Mouse (Mus musculus) liver, embryonic 13.5 days (tissue): ENCODE measurements around the gene Pcif1. TPM values are rescaled to one million over a fixed set of nuclear protein-coding genes. Genes with fewer than 3 reads are reported as not detected.
"Not testable (repeated sequence)": the region's sequence is repeated elsewhere in the genome, so short reads cannot be mapped to it uniquely, and the experiment has no call there.

Experiments
- ATAC-seq: fragments of 200-750 bp; cut with Nextera tagmentation; 2 replicates; pipeline ENCODE4 v1.8.0; 2017; ENCODE audit warnings: low read depth, mild to moderate bottlenecking, moderate number of reproducible peaks, moderate library complexity
- DNase-seq: peaks from one replicate; pipeline ENCODE4 v3.0.0; 2022
- H3K27ac ChIP-seq: fragments of 300-500 bp; sonication (generic); 2 replicates; pipeline ENCODE4 v1.5.1; 2015; ENCODE audit warnings: moderate library complexity, mild to moderate bottlenecking, inconsistent platforms
- H3K27me3 ChIP-seq: fragments of 300-500 bp; sonication (generic); 2 replicates; pipeline ENCODE4 v1.6.1; 2015; ENCODE audit warnings: mild to moderate bottlenecking, inconsistent platforms
- H3K36me3 ChIP-seq: fragments of 300-500 bp; sonication (generic); 2 replicates; pipeline ENCODE4 v1.6.1; 2015; ENCODE audit warnings: mild to moderate bottlenecking, inconsistent platforms
- H3K4me1 ChIP-seq: fragments of 300-500 bp; sonication (generic); replicated peaks from 2 replicates; pipeline ENCODE4 v1.6.1; 2015; ENCODE audit warnings: inconsistent platforms
- H3K4me2 ChIP-seq: fragments of 300-500 bp; sonication (generic); 2 replicates; pipeline ENCODE4 v1.6.1; 2015; ENCODE audit warnings: inconsistent platforms, mild to moderate bottlenecking, moderate library complexity
- H3K4me3 ChIP-seq: fragments of 300-500 bp; sonication (generic); replicated peaks from 2 replicates; pipeline ENCODE4 v1.5.1; 2015; ENCODE audit warnings: mild to moderate bottlenecking, inconsistent platforms
- H3K9ac ChIP-seq: fragments of 300-500 bp; sonication (generic); 2 replicates; pipeline ENCODE4 v1.6.1; 2015; ENCODE audit warnings: mild to moderate bottlenecking, inconsistent platforms
- H3K9me3 ChIP-seq: fragments of 300-500 bp; sonication (generic); replicated peaks from 2 replicates; pipeline ENCODE4 v1.6.1; 2016; ENCODE audit warnings: inconsistent platforms
- WGBS: fragments of 180-500 bp; shearing (Covaris S2); methylation state at CpG from one replicate; pipeline ENCODE4 v1.1.7; 2015; ENCODE audit not compliant: insufficient replicate concordance; 5-methylcytosine and 5-hydroxymethylcytosine counted together
- polyA plus RNA-seq: library from polyadenylated mRNA; unstranded; fragments of >200 nt; fragmentation: Nextera tagmentation; extraction: Ambion mirVana; gene quantifications from 2 replicates; pipeline ENCODE4 v1.2.1, GENCODE M21; 2015

Gene Pcif1
- polyA plus RNA-seq, 1 experiment from 2014 or later: 48.3 TPM

DNA sequence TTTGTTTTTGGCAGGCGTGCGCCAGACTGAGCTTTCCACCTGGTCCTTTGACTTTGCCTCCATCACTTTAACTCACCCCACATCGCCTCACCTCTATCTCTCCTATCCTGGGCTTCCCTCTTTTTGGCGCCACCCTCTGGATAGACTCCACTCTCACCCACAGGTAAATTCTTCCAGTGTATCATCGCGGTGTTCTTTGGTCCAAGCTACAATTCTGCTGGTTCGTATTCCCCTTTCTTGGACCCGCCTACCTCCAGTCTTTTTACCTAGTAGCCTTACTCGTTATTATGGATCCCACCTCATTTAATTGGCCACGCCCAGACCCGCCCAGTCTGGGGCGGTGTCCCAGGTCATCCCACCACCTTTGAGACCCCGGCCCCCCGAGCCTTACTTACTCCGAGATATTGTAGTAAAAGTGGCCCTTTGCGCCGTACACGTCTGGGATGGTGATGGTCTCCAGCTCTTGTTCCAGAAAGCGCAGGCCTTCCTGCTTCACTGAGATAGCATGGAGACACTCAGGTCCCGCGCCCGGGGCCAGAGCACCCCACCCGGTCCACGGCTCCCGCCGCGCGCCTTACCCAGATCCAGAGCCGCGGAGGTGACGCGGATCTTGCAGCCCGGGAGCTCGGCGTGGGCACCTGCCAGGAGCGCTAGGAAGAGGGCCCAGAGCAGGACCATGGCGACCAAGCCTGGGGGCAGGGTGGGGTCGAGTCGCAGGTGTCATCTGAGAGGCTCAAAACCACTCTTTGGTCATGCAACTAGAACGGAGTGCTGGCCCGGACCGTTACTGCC is 22.6 kb upstream of the Pcif1 start:
- Histone ChIP-seq H3K27me3 (peaks cover 83% of the 10 kb centered on the region), H3K9me3 (no peaks in the 10 kb centered on the region), H3K4me2 (peak overlapping the region; percentile 70), H3K9ac (no peak overlapping the region), H3K4me1 (peaks cover 35% of the 10 kb centered on the region), H3K4me3 (peak overlapping the region; percentile 51), H3K36me3 (no peaks in the 10 kb centered on the region), H3K27ac (no peak overlapping the region)
- ATAC-seq (no peak), DNase-seq (no peak)
- 2% methylated on average over 42 of the region's 42 CpGs for WGBS

DNA sequence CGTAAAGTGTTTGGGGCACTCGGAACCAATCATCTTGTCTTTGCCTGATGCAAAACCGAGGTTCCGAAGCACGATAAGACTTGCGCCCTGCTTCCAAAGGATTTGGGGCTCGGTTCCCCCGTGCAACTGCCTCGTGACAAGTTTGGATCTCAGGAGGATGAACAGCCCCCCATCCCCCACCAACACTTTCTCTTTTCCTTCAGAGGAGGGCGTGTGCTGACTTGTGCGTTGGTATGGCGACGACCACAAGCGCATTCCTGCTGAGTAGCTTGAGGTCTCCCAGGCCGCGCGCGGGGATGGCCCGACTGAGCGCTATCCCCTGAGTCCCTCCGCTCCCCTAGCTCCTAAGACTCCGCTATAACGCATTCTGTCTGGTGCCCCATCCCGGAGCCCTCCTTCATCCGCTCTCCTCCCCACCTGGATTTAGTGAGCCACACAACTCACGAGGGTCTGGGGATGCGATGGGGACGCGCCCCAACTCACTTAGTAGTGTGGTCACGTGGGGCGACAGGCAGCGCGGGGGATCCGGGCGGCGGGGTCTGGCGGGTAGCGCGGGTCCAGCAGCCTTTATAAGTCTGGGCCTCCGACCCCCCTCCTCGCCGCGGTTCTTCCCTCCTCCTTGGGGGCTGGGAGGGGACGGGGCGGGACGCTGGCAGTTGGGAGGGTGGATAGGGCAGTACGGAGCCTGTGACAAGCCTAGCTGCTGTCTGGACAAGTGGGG is 21.8 kb upstream of the Pcif1 start, which contains the start of gene Pltp:
Gene Pltp, minus strand, starts transcription at position 611 of the 721 bp plus-strand sequence.
- WGBS: under 1% methylated on average over 47 of the region's 47 CpGs
- peak within 1 kb of the TSS; percentile 70 for H3K4me2 ChIP-seq
- H3K27ac ChIP-seq: no peak within 1 kb of the TSS
- 0 out of 2 replicates have a peak within 1 kb of the TSS, but pooled peaks have one; percentile 13 for H3K9ac ChIP-seq
- H3K4me3 ChIP-seq: peak within 1 kb of the TSS; percentile 51
- no peaks in the 10 kb centered on the region for H3K9me3 ChIP-seq
- ATAC-seq (no peak), DNase-seq (no peak)
- H3K4me1 ChIP-seq: peaks cover 40% of the 10 kb centered on the region
- H3K36me3 ChIP-seq: no peaks in the 10 kb centered on the region
- H3K27me3 ChIP-seq: peaks cover 78% of the 10 kb centered on the region

DNA sequence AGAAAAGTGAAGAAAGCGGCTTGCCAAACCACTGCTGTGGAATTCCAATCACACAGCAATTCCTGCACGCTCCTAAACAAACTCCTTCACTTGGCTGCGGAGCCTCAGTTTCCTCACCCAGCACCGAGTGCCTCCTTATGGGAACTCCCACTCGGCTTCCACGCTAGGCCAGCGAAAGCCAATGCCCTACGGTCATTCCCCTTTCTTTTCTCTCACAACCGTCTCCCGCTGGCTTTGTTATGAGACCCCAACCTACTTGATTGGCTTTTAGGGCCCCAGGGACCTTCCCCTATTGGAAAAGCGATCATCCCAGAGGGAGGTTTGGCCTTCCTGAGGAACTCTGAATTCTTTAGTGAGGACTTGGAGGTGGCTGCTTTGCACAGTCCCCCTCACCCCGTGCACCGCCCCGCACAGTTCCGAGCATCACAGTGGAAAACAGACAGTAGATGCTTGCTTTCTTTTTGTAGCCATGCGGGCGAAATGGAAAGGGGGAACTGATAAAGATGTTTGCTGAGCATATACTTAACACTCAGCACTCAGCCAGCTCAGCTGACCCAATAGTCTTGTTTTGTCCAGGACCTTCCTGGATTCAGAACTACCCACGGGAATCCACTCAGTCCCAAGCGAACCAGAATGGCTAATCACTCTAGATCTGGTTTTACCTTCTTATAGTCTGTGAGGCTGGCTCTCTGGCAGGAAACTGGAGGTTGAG is 21.1 kb upstream of the Pcif1 start:
- ATAC-seq: no peak
- WGBS: 6% methylated on average over 19 of the region's 19 CpGs
- no peaks in the 10 kb centered on the region for H3K36me3 ChIP-seq
- peak overlapping the region; percentile 51 for H3K4me3 ChIP-seq
- peaks cover 72% of the 10 kb centered on the region for H3K27me3 ChIP-seq
- no peak overlapping the region for H3K27ac ChIP-seq
- peak overlapping the region; percentile 70 for H3K4me2 ChIP-seq
- no peaks in the 10 kb centered on the region for H3K9me3 ChIP-seq
- DNase-seq: no peak
- H3K4me1 ChIP-seq: peaks cover 40% of the 10 kb centered on the region
- no peak overlapping the region for H3K9ac ChIP-seq

DNA sequence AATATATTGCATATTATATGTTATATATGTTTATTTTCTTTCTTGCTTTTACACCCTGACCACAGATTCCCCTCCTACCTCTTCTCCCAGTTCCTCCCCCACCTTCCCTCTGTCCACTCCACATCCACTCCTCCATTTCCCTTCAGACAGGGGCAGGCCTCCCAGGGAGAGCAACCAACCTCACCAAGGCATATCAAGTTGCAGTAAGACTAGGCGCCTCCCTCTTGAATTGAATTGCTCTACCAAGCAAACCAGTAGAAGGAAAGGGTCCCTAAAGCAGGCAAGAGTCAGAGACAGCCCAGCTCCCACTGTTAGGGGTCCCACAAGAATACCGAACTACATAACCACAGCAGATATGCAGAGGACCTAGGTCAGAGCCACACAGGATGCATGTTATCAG is 19.9 kb upstream of the Pcif1 start:
- Histone ChIP-seq H3K36me3 (no peaks in the 10 kb centered on the region), H3K4me2 (peak overlapping the region; percentile 30), H3K9ac (no peak overlapping the region), H3K4me1 (peaks cover 42% of the 10 kb centered on the region), H3K27ac (peak overlapping the region; percentile 50; the same call in 1 of the 2 replicates), H3K9me3 (no peaks in the 10 kb centered on the region; the same call in 1 of the 2 replicates), H3K27me3 (peaks cover 62% of the 10 kb centered on the region), H3K4me3 (no peak overlapping the region)
- ATAC-seq (0 out of 2 replicates have a peak, but pooled peaks have one; percentile 11), DNase-seq (no peak)
- 17% methylated on average over 2 of the region's 2 CpGs for WGBS

DNA sequence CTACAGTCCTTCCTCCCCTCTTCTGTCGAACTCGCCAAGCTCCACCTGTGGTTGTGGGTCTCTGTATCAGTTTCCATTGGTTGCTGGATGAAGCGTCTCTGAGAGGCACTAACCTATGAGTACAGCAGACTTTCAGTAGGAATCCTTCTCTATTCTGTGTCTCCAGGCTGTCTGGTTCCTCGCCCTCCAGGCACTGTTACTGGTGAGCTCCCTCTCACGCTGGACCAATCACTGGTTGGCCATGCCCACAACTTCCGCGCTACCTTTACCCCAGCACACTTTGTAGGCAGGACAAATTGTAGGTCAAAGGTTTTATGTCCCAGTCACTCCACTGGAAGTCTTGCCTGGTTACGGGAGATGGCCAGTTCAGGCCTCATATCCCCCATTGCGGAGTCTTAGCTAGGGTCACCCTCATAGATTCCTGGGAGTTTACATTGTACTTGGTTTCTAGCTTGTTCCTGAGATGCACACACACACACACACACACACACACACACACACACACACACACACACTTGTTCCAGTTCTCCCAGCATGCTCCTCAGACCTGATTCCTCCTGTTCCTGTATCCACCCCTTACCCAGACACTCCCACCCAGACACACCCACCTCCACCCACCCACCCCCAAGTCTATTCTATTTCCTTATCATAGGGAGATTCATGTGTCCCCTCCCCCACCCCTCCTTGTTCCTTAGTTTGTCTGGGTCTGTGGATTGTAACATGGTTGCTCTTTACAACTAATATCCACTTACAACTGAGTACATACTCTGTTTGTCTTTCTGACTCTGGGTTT is 19.3 kb upstream of the Pcif1 start:
- H3K27ac ChIP-seq: peak overlapping the region; percentile 50

DNA sequence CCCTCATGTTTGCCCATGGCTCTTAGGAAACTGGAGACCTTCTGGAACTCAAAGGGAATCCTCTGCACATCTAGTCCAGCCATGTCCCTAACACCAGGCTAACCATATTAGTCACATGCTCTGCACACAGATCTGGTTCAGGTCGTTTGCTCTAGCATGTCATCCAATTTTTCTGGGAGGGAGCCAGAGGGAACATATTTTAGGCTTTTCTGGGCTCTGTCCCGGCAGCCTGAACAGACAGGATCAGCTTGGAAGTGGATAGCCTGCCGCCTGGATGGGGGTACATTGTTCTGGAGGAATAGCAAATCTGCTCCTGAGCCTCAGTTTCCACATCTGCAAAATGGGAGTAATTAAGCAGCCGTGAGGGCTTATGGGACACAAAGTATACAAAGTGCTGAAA is 18.0 kb upstream of the Pcif1 start:
- no peaks in the 10 kb centered on the region; the same call in 1 of the 2 replicates for H3K9me3 ChIP-seq
- ATAC-seq (no peak), DNase-seq (no peak)
- no peak overlapping the region for H3K4me2 ChIP-seq
- no peaks in the 10 kb centered on the region for H3K36me3 ChIP-seq
- H3K4me3 ChIP-seq: no peak overlapping the region
- 63% methylated on average over 4 of the region's 4 CpGs for WGBS
- H3K4me1 ChIP-seq: peaks cover 49% of the 10 kb centered on the region
- no peak overlapping the region for H3K9ac ChIP-seq
- no peak overlapping the region; the same call in 1 of the 2 replicates for H3K27ac ChIP-seq
- peaks cover 43% of the 10 kb centered on the region for H3K27me3 ChIP-seq

More for the DNA sequence above, 19.3 kb upstream of the Pcif1 start:
- Histone ChIP-seq H3K9ac (no peak overlapping the region), H3K4me2 (peak overlapping the region; percentile 30), H3K27me3 (peaks cover 56% of the 10 kb centered on the region), H3K4me3 (no peak overlapping the region), H3K9me3 (no peaks in the 10 kb centered on the region; the same call in 1 of the 2 replicates), H3K4me1 (peaks cover 49% of the 10 kb centered on the region), H3K36me3 (no peaks in the 10 kb centered on the region)
- 48% methylated on average over 9 of the region's 9 CpGs for WGBS
- DNase-seq (no peak), ATAC-seq (peak; percentile 67)

DNA sequence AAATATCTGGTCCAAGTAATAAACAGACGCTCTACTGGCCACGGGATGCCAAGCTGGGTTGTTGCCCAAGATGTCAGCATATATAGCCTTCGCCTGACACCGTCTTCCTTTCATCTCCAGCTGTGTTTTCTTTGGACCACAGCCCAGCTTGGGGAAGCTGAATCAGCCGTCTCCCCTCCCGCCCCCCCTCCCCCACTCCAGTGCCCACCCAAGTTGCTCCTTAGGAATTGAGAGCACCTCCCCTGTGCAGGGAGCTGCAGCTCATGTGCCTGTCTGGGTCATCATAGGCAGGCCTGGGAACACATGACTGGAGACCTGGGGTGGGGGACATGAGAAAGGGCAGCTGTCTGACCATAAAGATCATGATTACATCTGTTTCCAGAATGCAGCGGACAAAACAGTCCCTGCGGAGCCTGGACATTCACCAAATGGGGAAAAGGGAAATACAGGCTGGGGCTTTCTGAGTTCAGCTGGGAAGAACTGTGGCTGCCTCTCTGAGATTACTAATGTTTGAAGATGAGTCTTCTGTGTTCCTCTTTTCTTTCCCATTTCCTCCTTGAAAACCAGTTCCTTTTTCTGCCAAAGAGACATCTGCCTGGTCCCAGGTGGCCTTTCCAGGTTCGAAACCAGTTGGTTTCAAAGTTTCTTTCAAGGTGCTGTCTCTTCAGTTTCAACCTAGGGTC is 16.8 kb upstream of the Pcif1 start:
- Histone ChIP-seq H3K9ac (no peak overlapping the region), H3K4me2 (no peak overlapping the region), H3K36me3 (no peaks in the 10 kb centered on the region), H3K4me3 (no peak overlapping the region), H3K9me3 (no peaks in the 10 kb centered on the region; the same call in 1 of the 2 replicates), H3K27me3 (peaks cover 31% of the 10 kb centered on the region), H3K4me1 (peaks cover 43% of the 10 kb centered on the region), H3K27ac (peak overlapping the region; percentile 27; the same call in 1 of the 2 replicates)
- 46% methylated on average over 9 of the region's 9 CpGs for WGBS
- no peak for ATAC-seq
- no peak for DNase-seq

DNA sequence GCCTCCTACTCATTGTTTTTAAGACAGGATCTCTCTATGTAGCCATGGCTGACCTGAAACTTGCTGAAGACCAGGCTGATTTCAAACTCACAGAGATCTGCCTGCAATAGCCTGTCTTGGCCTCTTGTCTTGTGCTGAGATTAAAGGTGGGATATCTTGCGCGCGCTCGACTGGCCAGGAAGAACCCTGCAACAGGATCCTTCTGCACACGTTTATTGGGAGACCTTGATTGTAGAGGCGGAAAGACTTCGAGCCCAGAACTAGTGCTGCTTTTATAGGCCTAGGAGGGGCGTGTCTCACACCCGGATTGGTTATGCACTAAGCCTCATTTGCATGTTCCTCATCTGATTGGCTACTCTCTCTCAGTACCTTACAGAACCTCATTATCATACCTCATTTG is 15.7 kb upstream of the Pcif1 start:
- WGBS: 74% methylated on average over 9 of the region's 9 CpGs
- not testable (repeated sequence) for H3K4me2 ChIP-seq, H3K27ac ChIP-seq, H3K36me3 ChIP-seq, DNase-seq, H3K9ac ChIP-seq, H3K9me3 ChIP-seq, H3K4me3 ChIP-seq, ATAC-seq
- peaks cover 34% of the 10 kb centered on the region for H3K4me1 ChIP-seq
- H3K27me3 ChIP-seq: peaks cover 20% of the 10 kb centered on the region

DNA sequence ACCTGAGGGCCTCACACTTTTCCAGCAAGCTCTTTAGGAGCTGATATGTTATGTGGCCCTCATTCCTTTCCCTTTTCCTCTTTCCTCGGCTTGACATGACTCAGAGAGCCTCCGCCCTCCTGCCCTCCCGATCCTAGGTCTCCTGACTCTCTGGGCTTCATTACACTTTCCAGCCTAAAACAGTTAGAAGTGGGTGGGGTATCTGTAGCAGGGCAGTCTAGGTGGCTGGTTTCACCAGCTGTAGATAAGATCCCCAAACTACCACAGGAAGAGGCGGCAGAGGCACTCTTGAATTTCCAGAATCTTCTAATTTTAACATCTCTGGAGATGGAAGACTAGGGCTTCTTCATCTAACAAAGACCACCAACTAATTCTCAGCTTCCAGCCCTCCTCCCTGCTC is 14.5 kb upstream of the Pcif1 start:
- peaks cover 28% of the 10 kb centered on the region for H3K4me1 ChIP-seq
- no peak overlapping the region for H3K27ac ChIP-seq
- peaks cover 3% of the 10 kb centered on the region; the same call in 1 of the 2 replicates for H3K9me3 ChIP-seq
- H3K36me3 ChIP-seq: no peaks in the 10 kb centered on the region
- ATAC-seq: no peak
- WGBS: 30% methylated on average over 4 of the region's 4 CpGs
- no peak for DNase-seq
- H3K4me3 ChIP-seq: no peak overlapping the region
- H3K4me2 ChIP-seq: no peak overlapping the region
- H3K9ac ChIP-seq: no peak overlapping the region
- H3K27me3 ChIP-seq: peaks cover 8% of the 10 kb centered on the region
